Mouse (Mus musculus) naive thymus-derived CD4-positive, alpha-beta T cell, adult 2 months (primary cell): ENCODE measurements around the gene Psmd10.

ENCODE experiments used
- DNase-seq: peaks from one replicate; pipeline ENCODE4 v3.0.0-alpha.2; 2011; ENCODE audit warnings: low read depth

Gene Psmd10

DNA sequence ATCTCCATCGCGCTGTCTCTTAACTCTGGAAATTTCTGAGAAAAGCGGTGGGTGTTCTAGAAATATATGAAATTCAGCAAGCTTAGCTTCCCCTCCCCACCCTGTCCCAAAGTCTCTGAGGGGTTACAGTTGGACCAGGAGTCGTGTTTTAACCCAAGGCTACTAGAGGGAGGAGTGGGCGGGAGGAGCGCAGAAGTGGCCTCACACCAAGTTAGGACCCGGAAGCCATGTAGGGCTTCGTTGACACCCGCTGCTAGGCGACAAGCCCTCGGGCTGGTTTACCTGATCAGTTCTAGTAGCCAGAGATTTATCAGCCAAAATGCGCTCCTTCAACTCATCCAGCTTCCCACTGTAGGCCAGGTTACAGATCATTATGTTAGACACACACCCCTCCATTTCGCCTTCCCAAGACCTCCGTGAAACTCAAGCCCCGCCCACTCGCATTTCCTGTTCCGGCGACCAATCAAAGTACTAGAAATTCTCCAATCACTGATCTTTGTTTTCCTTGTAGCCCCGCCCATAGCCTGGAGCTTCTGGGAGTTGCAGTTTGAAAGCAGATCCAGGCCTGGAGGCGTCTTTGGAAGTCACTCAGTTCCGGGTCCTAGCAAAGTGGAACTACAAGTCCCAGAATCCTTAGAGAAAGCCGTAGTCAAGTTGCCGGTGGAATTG lies at the start of gene Psmd10, which contains the start of gene Atg4a:
Gene Psmd10, minus strand, starts transcription at position 457 of the 669 bp plus-strand sequence.
Gene Atg4a, plus strand, starts transcription at position 636 of the 669 bp plus-strand sequence.
- peak; percentile 94 for DNase-seq

- DNase-seq: no peak
Observed at GRCm38 (mm10) chrX:140998885-140999284, 42.4 kb upstream of the Psmd10 start.

DNA sequence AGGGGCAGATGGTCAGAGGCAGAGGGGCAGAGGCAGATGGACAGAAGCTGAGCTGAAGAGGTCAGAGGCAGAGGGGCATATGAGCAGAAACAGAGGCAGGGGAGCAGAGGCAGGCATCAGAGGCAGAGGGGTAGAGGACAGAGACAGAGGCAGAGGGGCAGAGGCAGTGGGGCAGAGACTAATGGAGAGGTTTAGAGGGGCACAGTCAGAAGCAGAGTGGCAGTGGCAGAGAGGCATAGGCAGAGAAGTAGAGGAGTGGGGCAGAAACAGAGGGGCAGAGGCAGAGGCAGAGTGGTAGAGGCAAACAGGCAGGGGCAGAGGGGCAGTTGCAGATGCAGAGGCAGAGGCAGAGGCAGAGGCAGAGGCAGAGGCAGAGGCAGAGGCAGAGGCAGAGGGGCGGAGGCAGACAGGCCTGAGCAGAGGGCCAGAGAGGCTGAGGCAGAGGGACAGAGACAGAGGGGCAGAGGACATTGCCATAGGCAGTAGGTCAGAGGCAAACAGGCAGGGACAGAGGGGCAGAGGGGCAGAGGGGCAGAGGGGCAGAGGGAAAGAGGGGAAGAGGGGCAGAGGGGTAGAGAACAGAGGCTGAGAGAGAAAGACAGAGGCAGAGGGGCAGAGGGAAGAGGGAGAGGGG lies 41.5 kb upstream of the Psmd10 start:
- no peak for DNase-seq

- DNase-seq: no peak
Observed at GRCm38 (mm10) chrX:140996909-140997516, 40.5 kb upstream of the Psmd10 start.

DNA sequence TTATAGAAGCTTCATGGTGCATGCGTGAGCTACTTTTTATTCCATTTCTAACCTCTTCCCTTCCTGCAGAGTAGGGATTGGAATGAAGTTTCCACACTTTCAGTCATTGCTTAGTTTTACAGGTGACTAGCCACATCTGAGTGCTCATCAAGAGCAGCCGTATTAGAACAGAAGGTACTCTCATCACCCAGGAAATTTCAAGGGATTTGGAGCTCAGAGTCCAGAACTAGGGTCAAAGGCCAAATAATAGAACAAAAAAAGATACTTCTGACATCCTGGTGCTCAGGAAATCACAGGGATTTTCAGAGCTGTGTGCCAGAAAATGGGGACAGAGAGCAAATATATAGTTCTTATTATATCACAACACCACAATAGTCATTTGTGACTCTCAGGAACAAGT lies 28.7 kb upstream of the Psmd10 start:
- DNase-seq: no peak

- DNase-seq: no peak
Observed at GRCm38 (mm10) chrX:140984795-140985194, 28.3 kb upstream of the Psmd10 start.

DNA sequence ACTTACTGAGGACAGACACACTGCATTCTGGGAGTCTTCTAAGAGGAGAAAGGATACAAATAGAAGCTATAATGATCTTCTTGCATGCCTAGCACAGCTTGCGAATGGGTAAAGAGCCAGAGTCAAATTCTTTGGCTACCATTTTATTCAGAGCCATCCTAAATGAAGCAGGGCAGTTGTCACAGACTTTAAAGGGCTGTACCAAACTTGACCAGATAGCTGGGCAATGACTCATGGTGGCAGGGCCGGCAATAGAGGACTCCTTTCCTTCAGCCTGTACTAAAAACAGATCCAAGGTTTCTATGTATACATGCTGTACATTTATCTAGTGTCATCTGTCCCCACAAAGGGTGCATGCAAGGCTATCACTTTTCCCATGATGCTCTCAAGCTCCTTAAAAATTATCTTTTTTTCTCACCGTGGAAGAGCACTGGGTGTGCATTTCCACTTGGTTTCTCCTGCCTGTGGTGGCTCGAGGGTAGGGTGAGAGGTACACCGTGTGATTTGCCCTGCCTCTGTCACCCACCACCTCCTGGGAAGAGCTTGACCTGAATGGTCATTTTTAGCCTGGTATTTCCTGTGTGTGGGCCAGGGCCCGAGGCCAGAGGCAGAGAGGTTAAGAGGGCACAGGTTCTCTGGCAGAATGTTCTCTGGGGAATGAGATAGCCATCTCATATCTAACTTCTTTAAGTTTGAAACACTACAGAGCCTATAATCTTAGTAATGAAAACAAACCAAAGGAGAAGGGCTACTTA lies 26.9 kb upstream of the Psmd10 start:
- no peak for DNase-seq

DNA sequence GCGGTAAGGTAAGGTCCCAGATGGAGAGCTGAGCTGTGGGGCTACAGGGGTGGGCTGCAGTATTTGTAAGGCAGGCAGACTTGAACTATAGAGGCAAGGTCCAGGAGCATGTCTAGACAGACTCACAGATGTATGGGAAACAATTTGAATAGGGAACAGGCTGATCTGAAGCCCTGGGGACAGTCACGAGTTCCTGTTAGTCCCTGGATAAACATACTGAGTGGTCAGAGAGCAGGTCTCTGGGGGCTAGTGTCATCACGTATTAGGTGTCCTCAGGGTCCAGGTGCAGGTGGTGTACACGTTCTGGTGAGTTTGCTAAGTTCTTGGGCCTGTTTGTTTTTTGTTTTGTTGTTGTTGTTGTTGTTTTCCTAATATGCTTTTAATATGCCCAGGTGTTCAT lies 23.6 kb upstream of the Psmd10 start:
- DNase-seq: no peak

GRCm38 (mm10) chrX:140979546-140979945 lies 23.0 kb upstream of the Psmd10 start:
- no peak for DNase-seq

- no peak for DNase-seq
Observed at GRCm38 (mm10) chrX:140978943-140979342, 22.4 kb upstream of the Psmd10 start.

GRCm38 (mm10) chrX:140956959-140957358 lies 431 bp upstream of the Psmd10 start:
- DNase-seq: no peak

- no peak for DNase-seq
Observed at GRCm38 (mm10) chrX:140953618-140954017, 2.9 kb downstream of the Psmd10 start.

DNA sequence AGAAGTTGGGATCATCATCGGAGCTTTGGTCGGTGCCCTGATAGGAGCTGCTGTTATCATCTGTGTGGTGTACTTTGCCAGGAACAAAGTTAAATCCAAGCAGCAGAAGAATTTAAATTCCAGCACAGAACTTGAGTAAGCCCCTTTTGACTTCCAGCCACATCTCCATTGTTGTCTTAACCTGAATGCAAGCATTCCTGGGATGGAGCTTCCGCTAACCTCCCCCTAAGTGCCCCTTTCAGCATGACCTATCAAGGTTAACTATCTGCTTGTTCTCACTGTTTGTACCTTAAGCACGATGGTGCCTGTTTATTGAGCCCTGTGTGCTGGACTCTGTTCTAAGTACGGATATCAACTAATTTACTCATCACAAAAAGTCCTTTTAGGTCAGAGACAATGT lies 20.3 kb downstream of the Psmd10 start:
- no peak for DNase-seq

DNA sequence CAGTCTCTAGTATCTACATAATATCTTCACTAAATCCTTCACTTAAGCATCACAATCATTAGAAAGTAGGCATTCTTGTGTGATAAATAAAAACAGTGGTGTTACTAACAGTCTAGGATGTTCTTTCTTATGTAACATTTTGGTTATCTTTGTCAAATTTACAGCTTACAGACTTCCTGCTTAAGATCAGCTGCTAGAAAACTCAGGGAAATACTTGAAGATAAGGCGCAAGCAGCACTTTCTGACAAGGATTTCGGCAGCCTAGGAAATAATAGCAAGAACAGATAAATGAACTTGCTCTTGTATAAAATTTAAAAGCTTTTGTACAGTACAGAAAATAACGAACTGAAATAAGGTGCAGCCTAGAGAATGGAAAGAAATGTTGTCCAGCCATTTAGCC lies 23.3 kb downstream of the Psmd10 start:
- no peak for DNase-seq

GRCm38 (mm10) chrX:140932066-140932465 lies 24.5 kb downstream of the Psmd10 start:
- no peak for DNase-seq

DNA sequence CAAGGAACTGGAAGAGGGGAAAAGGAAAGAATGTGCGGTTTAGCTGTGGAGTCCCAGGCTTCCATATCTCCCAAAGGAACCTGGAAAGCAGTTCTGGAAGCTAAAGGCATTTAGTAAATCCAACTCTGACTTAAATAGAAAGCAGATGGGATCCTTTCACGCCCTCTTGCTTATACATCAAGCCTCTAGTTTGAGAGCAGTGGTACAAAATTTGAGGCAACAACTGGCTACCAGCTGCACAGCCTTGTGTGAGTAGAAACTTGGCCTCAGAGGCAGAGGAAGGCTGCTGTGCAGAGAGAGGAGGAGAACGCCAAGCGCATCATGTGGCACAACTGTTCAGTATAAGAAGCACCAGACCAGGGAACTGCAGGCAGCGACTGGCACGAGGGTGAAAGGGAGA lies 35.2 kb downstream of the Psmd10 start:
- DNase-seq: no peak

GRCm38 (mm10) chrX:140907360-140907759 lies 49.2 kb downstream of the Psmd10 start, which contains the start of gene Vsig1:
TSS of gene Vsig1 (plus strand) at chrX:140907608.
- DNase-seq: no peak

GRCm38 (mm10) chrX:140903487-140903886 lies 53.0 kb downstream of the Psmd10 start:
- no peak for DNase-seq
